Mouse (Mus musculus): ENCODE measurements around the gene Tbx3. TPM values are rescaled to one million over a fixed set of nuclear protein-coding genes. Genes with fewer than 3 reads are reported as not detected.

The Tbx3 gene
- polyA plus RNA-seq, 1 experiment = 2.4 TPM

DNA sequence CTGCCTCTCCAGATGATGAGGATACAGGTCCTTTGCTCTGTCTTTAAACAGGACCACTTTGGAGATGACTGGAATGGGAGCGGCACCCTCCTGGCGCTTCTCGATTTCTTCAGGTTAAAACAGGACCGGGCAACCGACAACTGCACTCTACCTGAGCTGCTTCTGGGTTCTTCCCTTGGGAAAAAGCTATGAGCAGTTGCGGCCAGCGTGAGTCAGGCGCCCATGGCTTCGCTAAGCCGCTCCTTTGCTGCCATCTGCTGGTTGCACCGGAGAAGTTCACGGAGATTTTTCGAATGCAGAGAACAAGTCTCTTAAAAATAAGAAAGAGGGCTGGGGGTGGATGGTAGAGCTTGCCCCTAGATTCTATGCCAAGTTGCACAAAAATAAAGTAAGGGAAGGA, 20.6 kb downstream of the Tbx3 start:
- peak; percentile 11 to 90 for DNase-seq (ENCODE audit: extremely low spot score in 1 of 2, low spot score in 1 of 2)

- no peak for DNase-seq (ENCODE audit: extremely low spot score in 1 of 2, low spot score in 1 of 2)
Observed at GRCm38 (mm10) chr5:119692425-119692824, 22.0 kb downstream of the Tbx3 start.

- no peak for DNase-seq (ENCODE audit: extremely low spot score in 1 of 2, low spot score in 1 of 2)
Observed at GRCm38 (mm10) chr5:119694914-119695313, 24.4 kb downstream of the Tbx3 start.

- no peak for DNase-seq (ENCODE audit: extremely low spot score in 1 of 2, low spot score in 1 of 2)
Observed at GRCm38 (mm10) chr5:119703031-119703430, 32.6 kb downstream of the Tbx3 start.

DNA sequence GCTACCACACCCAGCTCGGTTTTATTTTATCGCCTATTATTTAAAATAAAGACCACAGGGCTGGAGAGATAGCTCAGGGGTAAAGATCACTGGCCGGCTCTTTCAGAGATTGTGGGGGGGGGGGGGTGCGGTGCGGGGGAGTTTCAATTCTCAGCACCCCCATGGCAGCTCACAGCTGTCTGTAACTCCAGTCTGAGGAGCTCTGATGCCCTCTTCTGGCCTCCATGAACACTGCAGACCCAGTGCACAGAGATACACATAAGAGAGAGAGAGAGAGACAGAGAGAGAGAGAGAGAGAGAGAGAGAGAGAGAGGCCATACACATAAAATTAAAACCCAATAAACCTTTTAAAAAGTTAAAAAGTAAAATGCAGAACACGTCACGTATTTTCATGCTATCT, 34.4 kb downstream of the Tbx3 start:
- no peak for DNase-seq (ENCODE audit: extremely low spot score in 1 of 2, low spot score in 1 of 2)

GRCm38 (mm10) chr5:119706467-119706866, 36.0 kb downstream of the Tbx3 start:
- no peak for DNase-seq (ENCODE audit: extremely low spot score in 1 of 2, low spot score in 1 of 2)

- no peak for DNase-seq (ENCODE audit: extremely low spot score in 1 of 2, low spot score in 1 of 2)
Observed at GRCm38 (mm10) chr5:119708850-119709585, 38.5 kb downstream of the Tbx3 start.

GRCm38 (mm10) chr5:119709826-119710559, 39.5 kb downstream of the Tbx3 start:
- no peak for DNase-seq (ENCODE audit: extremely low spot score in 1 of 2, low spot score in 1 of 2)

- no peak for DNase-seq (ENCODE audit: extremely low spot score in 1 of 2, low spot score in 1 of 2)
Observed at GRCm38 (mm10) chr5:119710756-119711155, 40.3 kb downstream of the Tbx3 start.

- DNase-seq (ENCODE audit: extremely low spot score in 1 of 2, low spot score in 1 of 2) = no peak
Observed at GRCm38 (mm10) chr5:119711626-119712025, 41.2 kb downstream of the Tbx3 start.

DNA sequence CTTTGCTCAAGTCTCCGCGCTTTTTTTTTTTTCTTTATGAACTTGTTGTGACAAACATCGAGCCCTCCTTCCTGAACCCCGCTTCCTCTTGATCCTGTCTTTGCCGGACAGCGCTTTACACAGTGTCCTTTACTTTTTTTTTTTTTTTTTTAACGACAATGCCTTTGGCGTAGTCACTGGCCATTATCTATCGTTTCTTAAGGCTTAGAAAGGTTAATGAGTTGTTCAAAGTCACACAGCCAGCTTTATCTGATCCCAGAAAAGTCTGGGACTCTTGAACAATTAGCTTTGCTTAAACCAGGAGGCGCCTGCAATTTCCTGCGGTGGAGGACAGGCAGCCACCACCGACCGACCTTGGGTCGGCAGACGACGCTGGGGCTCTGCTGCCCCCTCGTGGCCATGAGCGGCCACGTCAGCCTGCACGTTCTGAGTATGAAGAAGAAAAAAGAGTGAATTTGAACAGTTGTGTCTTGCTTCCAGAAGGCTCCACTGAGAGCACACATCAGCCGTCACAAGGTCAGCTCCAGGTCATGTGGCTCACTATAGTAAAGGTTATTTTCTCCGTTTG, 42.3 kb downstream of the Tbx3 start:
- DNase-seq (ENCODE audit: extremely low spot score in 1 of 2, low spot score in 1 of 2) = peak in 1 of 2 experiments; percentile 83

GRCm38 (mm10) chr5:119720471-119721265, 50.2 kb downstream of the Tbx3 start:
- DNase-seq (ENCODE audit: extremely low spot score in 1 of 2, low spot score in 1 of 2) = no peak

- DNase-seq (ENCODE audit: extremely low spot score in 1 of 2, low spot score in 1 of 2) = no peak
Observed at GRCm38 (mm10) chr5:119732978-119733377, 62.5 kb downstream of the Tbx3 start.

Other genes with a start within 250 kb of the Tbx3 start
- gene Tbx5, start 162.0 kb downstream of the Tbx3 start, polyA plus RNA-seq (2012; rRNA removed) = not detected in 2 replicates

Measured in frontal cortex, adult 2 months (tissue).